In the genomic region with DNA sequence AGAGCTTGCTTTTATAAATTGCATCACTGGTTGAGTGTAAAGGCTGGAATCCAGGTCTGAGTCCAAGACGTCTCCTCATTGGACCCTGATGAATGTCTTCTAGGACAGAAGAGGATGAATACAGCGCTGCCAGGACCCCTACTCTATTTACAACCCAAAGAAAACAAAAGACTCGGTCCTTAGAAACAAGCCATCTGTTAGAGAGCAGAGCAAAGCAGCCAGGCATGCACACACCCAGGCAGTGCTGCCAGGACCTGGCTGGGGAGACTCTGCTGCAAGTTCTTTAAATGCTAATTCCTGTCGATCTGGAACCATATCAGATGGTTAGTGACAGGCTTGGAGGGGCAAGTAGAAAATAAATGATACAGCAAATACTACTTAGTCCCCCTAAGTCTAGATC, we compare ENCODE assay signal across 10 mouse cellular contexts.
DNase-seq lines count a peak whose midpoint lies in the region; ATAC-seq and TF ChIP-seq lines count a peak whose summit lies in the region.
"Had no signal": no experiment of that assay in that cellular context is flagged by ENCODE, and none has a peak within 500 bp of the region (broad histone marks: within the 10 kb centered on the region; RNA-seq: fewer than 3 reads in every experiment).

No protein-coding gene starts in this region.

- H3K27ac ChIP-seq in cerebellum, adult 2 months (ENCODE audit: insufficient read depth, low read length) = no peak overlapping the region
- H3K27ac ChIP-seq in forebrain, postnatal 0 days (ENCODE audit: low read depth, low read length) = no peak overlapping the region
- peak overlapping the region; percentile 56 for H3K27ac ChIP-seq in midbrain, embryonic 13.5 days
- H3K27ac ChIP-seq: liver, embryonic 15.5 days had no signal

- no peak for TF ChIP-seq CTCF in cerebellum, adult 2 months (IDR thresholded peaks at IDR 0.05; ENCODE audit: borderline replicate concordance, insufficient read depth, low read depth, low read length)
- no peak for TF ChIP-seq CTCF in forebrain, postnatal 0 days (IDR thresholded peaks at IDR 0.05; ENCODE audit: low read depth)

- TF ChIP-seq POLR2A in cerebellum, adult 2 months (IDR thresholded peaks at IDR 0.05; ENCODE audit: borderline replicate concordance, insufficient read depth, low read length) = no peak

- peak; percentile 4 for DNase-seq in ES-CJ7 (ENCODE audit: low read depth, low spot score)
- DNase-seq in cerebellum, adult 2 months = peak; percentile 15 to 30
- peak; percentile 65 for DNase-seq in forebrain, postnatal 0 days
- DNase-seq in gastrocnemius, postnatal 10 days = no peak
- no peak for DNase-seq in spleen, adult 18-20 months
- DNase-seq in lung, postnatal 14 days = no peak
- no peak for DNase-seq in lung, adult 18-20 months
- DNase-seq: adrenal gland, postnatal 14 days had no signal

- H3K36me3 ChIP-seq in forebrain, postnatal 0 days (ENCODE audit: insufficient read depth) = no peaks in the 10 kb centered on the region
- no peaks in the 10 kb centered on the region for H3K36me3 ChIP-seq in midbrain, embryonic 13.5 days
- H3K36me3 ChIP-seq: liver, embryonic 15.5 days had no signal

- 13% methylated on average over 4 of the region's 4 CpGs for WGBS in cerebellum, adult 2 months
- WGBS in forebrain, postnatal 0 days = 3% methylated on average over 4 of the region's 4 CpGs
- under 1% methylated on average over 4 of the region's 4 CpGs for WGBS in midbrain, embryonic 13.5 days

- H3K4me2 ChIP-seq in forebrain, postnatal 0 days (ENCODE audit: low read depth) = no peak overlapping the region
- H3K4me2 ChIP-seq in midbrain, embryonic 13.5 days (replicated peaks) = no peak overlapping the region
- H3K4me2 ChIP-seq: liver, embryonic 15.5 days had no signal

- no peaks in the 10 kb centered on the region for H3K27me3 ChIP-seq in cerebellum, adult 2 months (ENCODE audit: control insufficient read depth, insufficient read depth, low read length)
- no peaks in the 10 kb centered on the region for H3K27me3 ChIP-seq in forebrain, postnatal 0 days (ENCODE audit: insufficient read depth, low read length)
- no peaks in the 10 kb centered on the region for H3K27me3 ChIP-seq in midbrain, embryonic 13.5 days
- H3K27me3 ChIP-seq: liver, embryonic 15.5 days had no signal

- no peak overlapping the region for H3K4me3 ChIP-seq in cerebellum, adult 2 months (replicated peaks; ENCODE audit: insufficient read depth, low read depth, low read length)
- no peak overlapping the region for H3K4me3 ChIP-seq in forebrain, postnatal 0 days (ENCODE audit: low read depth, low read length)
- H3K4me3 ChIP-seq in midbrain, embryonic 13.5 days (replicated peaks) = no peak overlapping the region
- H3K4me3 ChIP-seq: liver, embryonic 15.5 days had no signal

- no peak overlapping the region for H3K9ac ChIP-seq in forebrain, postnatal 0 days
- no peak overlapping the region for H3K9ac ChIP-seq in midbrain, embryonic 13.5 days (replicated peaks)
- H3K9ac ChIP-seq: liver, embryonic 15.5 days had no signal

- peak; percentile 79 for ATAC-seq in forebrain, postnatal 0 days
- peak; percentile 91 for ATAC-seq in midbrain, embryonic 13.5 days

- no peaks in the 10 kb centered on the region for H3K9me3 ChIP-seq in forebrain, postnatal 0 days (ENCODE audit: low read length)
- no peaks in the 10 kb centered on the region for H3K9me3 ChIP-seq in midbrain, embryonic 13.5 days
- H3K9me3 ChIP-seq: liver, embryonic 15.5 days had no signal

- H3K4me1 ChIP-seq in cerebellum, adult 2 months (ENCODE audit: control insufficient read depth, insufficient read depth, low read length) = peaks cover 7% of the 10 kb centered on the region; the same call in 1 of the 2 replicates
- H3K4me1 ChIP-seq in forebrain, postnatal 0 days (ENCODE audit: insufficient read depth) = no peaks in the 10 kb centered on the region
- H3K4me1 ChIP-seq in midbrain, embryonic 13.5 days (replicated peaks) = peaks cover 6% of the 10 kb centered on the region
- H3K4me1 ChIP-seq: liver, embryonic 15.5 days had no signal

Comparison
In these comparisons a context has a peak if more than half of its experiments do, and no peak if none do; other contexts are left out.
1. DNase-seq: peak in ES-CJ7 (single experiment), cerebellum, adult 2 months (2 of 2) and forebrain, postnatal 0 days (single experiment); none in gastrocnemius, postnatal 10 days (single experiment), spleen, adult 18-20 months (0 of 2), lung, postnatal 14 days (single experiment) and lung, adult 18-20 months (0 of 2).